Mouse (Mus musculus): ENCODE results near the gene Vmn1r94.
"Not testable (repeated sequence)": the region's sequence is repeated elsewhere in the genome, so short reads cannot be mapped to it uniquely, and the experiment has no call there.

Vmn1r94 gene

GRCm38 (mm10) chr7:20168277-20168676 is at the start of gene Vmn1r94:
Gene Vmn1r94 (minus strand): TSS chr7:20168377.
- not testable (repeated sequence) for DNase-seq (ENCODE audit: low spot score)

GRCm38 (mm10) chr7:20205507-20205906 is 37.3 kb upstream of the Vmn1r94 start, which contains the start of gene Gm6164:
Gene Gm6164 (minus strand): TSS chr7:20205607.
- DNase-seq (ENCODE audit: low spot score): not testable (repeated sequence)

GRCm38 (mm10) chr7:20193410-20193809 is 25.2 kb upstream of the Vmn1r94 start, which contains the start of gene Vmn1r95:
Gene Vmn1r95 (plus strand): TSS chr7:20193710.
- DNase-seq (ENCODE audit: low spot score): not testable (repeated sequence)

- not testable (repeated sequence) for DNase-seq (ENCODE audit: low spot score)
Measured at GRCm38 (mm10) chr7:20138988-20139387, 29.2 kb downstream of the Vmn1r94 start, which contains the start of gene Vmn1r93. Gene Vmn1r93 (minus strand): TSS chr7:20139088.

- not testable (repeated sequence) for DNase-seq (ENCODE audit: low spot score)
Measured at GRCm38 (mm10) chr7:20122479-20122878, 45.7 kb downstream of the Vmn1r94 start, which contains the start of gene Gm16442. Gene Gm16442 (minus strand): TSS chr7:20122579.

Measured in testis, postnatal 14 days (tissue).